ENCODE assay signal across 30 mouse cellular contexts in the genomic region with DNA sequence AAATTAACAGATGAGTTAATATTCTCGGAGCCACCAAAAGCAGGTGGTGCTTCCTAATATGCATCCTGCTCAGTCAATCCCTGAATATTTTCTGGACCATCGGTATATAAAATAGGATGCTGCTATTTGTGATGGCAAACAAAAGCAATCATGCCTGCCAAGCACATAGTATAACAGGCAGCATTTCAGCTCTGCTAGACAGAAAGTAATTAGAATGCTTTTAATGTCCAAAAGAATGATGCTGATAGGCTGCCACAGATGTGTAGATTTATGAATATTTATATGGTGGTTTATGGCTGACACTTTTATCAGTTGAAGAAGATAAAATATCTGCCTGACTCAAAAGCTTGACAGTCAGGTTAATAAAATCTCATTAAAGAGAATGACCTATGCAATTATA. TPM values are rescaled to one million over a fixed set of nuclear protein-coding genes. Genes with fewer than 3 reads are reported as not detected.
DNase-seq lines count a peak whose midpoint lies in the region; ATAC-seq lines count a peak whose summit lies in the region.
"Had no signal": no experiment of that assay in that cellular context is flagged by ENCODE, and none has a peak within 500 bp of the region (broad histone marks: within the 10 kb centered on the region; RNA-seq: fewer than 3 reads in every experiment).

No protein-coding gene starts in this region.

- no peak for DNase-seq in forebrain, embryonic 10.5 days (ENCODE audit: extremely low spot score, low spot score)
- no peak for DNase-seq in hindbrain, embryonic 14.5 days (ENCODE audit: low spot score)
- DNase-seq in hindbrain, embryonic 11.5 days (ENCODE audit: low spot score): no peak
- no peak for DNase-seq in neural tube, embryonic 10.5 days (ENCODE audit: extremely low spot score, low spot score)
- no peak for DNase-seq in gastrocnemius, postnatal 25 days
- DNase-seq in urinary bladder, adult 2 months (ENCODE audit: low spot score): no peak
- DNase-seq: adrenal gland, adult 2 months; adrenal gland, postnatal 36 days; cerebellum, adult 2 months; cerebellum, postnatal 25 days; heart, adult 2 months; heart, postnatal 4 days; kidney, adult 18-20 months; kidney, postnatal 36 days; liver, postnatal 0 days; lung, postnatal 4 days; right cerebral cortex, postnatal 14 days; thymus, postnatal 4 days had no signal

- H3K9me3 ChIP-seq in forebrain, embryonic 13.5 days (replicated peaks): no peaks in the 10 kb centered on the region
- no peaks in the 10 kb centered on the region for H3K9me3 ChIP-seq in forebrain, embryonic 10.5 days
- no peaks in the 10 kb centered on the region for H3K9me3 ChIP-seq in hindbrain, embryonic 14.5 days (ENCODE audit: control insufficient read depth, low read length)
- H3K9me3 ChIP-seq in hindbrain, embryonic 11.5 days (ENCODE audit: control insufficient read depth, low read length): no peaks in the 10 kb centered on the region
- H3K9me3 ChIP-seq in neural tube, embryonic 12.5 days: no peaks in the 10 kb centered on the region
- H3K9me3 ChIP-seq: embryonic facial prominence, embryonic 10.5 days; embryonic facial prominence, embryonic 15.5 days; heart, embryonic 12.5 days; kidney, embryonic 15.5 days; liver, embryonic 12.5 days; megakaryocyte, embryonic 14.5 days had no signal

- no peak overlapping the region for H3K27ac ChIP-seq in forebrain, embryonic 13.5 days
- H3K27ac ChIP-seq in forebrain, embryonic 10.5 days: no peak overlapping the region
- H3K27ac ChIP-seq in hindbrain, embryonic 14.5 days: peak overlapping the region; percentile 77
- H3K27ac ChIP-seq in hindbrain, embryonic 11.5 days (ENCODE audit: low read depth, low read length): no peak overlapping the region
- H3K27ac ChIP-seq in neural tube, embryonic 12.5 days: no peak overlapping the region
- H3K27ac ChIP-seq: embryonic facial prominence, embryonic 10.5 days; embryonic facial prominence, embryonic 15.5 days; heart, adult 2 months; kidney, embryonic 15.5 days; layer of hippocampus, adult 2 months; liver, embryonic 12.5 days had no signal

- H3K4me1 ChIP-seq in forebrain, embryonic 13.5 days: peaks cover 23% of the 10 kb centered on the region
- H3K4me1 ChIP-seq in forebrain, embryonic 10.5 days: peaks cover 28% of the 10 kb centered on the region
- H3K4me1 ChIP-seq in hindbrain, embryonic 14.5 days (replicated peaks; ENCODE audit: control insufficient read depth, insufficient read depth, low read length): peaks cover 23% of the 10 kb centered on the region
- peaks cover 4% of the 10 kb centered on the region for H3K4me1 ChIP-seq in hindbrain, embryonic 11.5 days (replicated peaks; ENCODE audit: control insufficient read depth, insufficient read depth, low read length)
- peaks cover 19% of the 10 kb centered on the region for H3K4me1 ChIP-seq in neural tube, embryonic 12.5 days

- ATAC-seq in forebrain, embryonic 13.5 days: peak; percentile 13; the same call in 1 of the 2 replicates
- no peak for ATAC-seq in hindbrain, embryonic 14.5 days (ENCODE audit: low FRiP score)
- ATAC-seq in hindbrain, embryonic 11.5 days (ENCODE audit: low FRiP score): no peak
- ATAC-seq in neural tube, embryonic 12.5 days (ENCODE audit: low FRiP score, low read depth): peak; percentile 45; the same call in 1 of the 2 replicates
- ATAC-seq: activated CD4-positive, CD25-positive, alpha-beta regulatory T cell, adult 4 months; liver, embryonic 12.5 days; liver, postnatal 0 days; lung, postnatal 0 days had no signal

- H3K4me3 ChIP-seq in forebrain, embryonic 13.5 days: no peak overlapping the region
- no peak overlapping the region for H3K4me3 ChIP-seq in forebrain, embryonic 10.5 days
- H3K4me3 ChIP-seq in hindbrain, embryonic 14.5 days (replicated peaks; ENCODE audit: low read length): no peak overlapping the region
- no peak overlapping the region for H3K4me3 ChIP-seq in hindbrain, embryonic 11.5 days (ENCODE audit: low read depth, low read length)
- H3K4me3 ChIP-seq in neural tube, embryonic 12.5 days: no peak overlapping the region
- H3K4me3 ChIP-seq: embryonic facial prominence, embryonic 10.5 days; embryonic facial prominence, embryonic 15.5 days; heart, adult 2 months; heart, embryonic 12.5 days; kidney, embryonic 15.5 days; layer of hippocampus, adult 2 months; liver, embryonic 12.5 days; megakaryocyte, embryonic 14.5 days had no signal

- no peak overlapping the region for H3K9ac ChIP-seq in forebrain, embryonic 13.5 days
- peak overlapping the region; percentile 52 for H3K9ac ChIP-seq in hindbrain, embryonic 14.5 days
- H3K9ac ChIP-seq in hindbrain, embryonic 11.5 days (ENCODE audit: low read depth, low read length): no peak overlapping the region
- no peak overlapping the region for H3K9ac ChIP-seq in neural tube, embryonic 12.5 days
- H3K9ac ChIP-seq: embryonic facial prominence, embryonic 15.5 days; kidney, embryonic 15.5 days; liver, embryonic 12.5 days; liver, postnatal 0 days had no signal

- no peak overlapping the region for H3K4me2 ChIP-seq in forebrain, embryonic 13.5 days
- peak overlapping the region; percentile 69 for H3K4me2 ChIP-seq in hindbrain, embryonic 14.5 days (replicated peaks)
- H3K4me2 ChIP-seq in hindbrain, embryonic 11.5 days (replicated peaks; ENCODE audit: low read depth, low read length): no peak overlapping the region
- no peak overlapping the region for H3K4me2 ChIP-seq in neural tube, embryonic 12.5 days (replicated peaks)
- H3K4me2 ChIP-seq: embryonic facial prominence, embryonic 15.5 days; kidney, embryonic 15.5 days; liver, embryonic 12.5 days had no signal

- H3K36me3 ChIP-seq in forebrain, embryonic 13.5 days (ENCODE audit: poor library complexity, severe bottlenecking): no peaks in the 10 kb centered on the region
- no peaks in the 10 kb centered on the region for H3K36me3 ChIP-seq in forebrain, embryonic 10.5 days (replicated peaks)
- no peaks in the 10 kb centered on the region for H3K36me3 ChIP-seq in hindbrain, embryonic 14.5 days (replicated peaks; ENCODE audit: control insufficient read depth, insufficient read depth)
- no peaks in the 10 kb centered on the region for H3K36me3 ChIP-seq in hindbrain, embryonic 11.5 days (ENCODE audit: control insufficient read depth, insufficient read depth, low read length)
- H3K36me3 ChIP-seq in neural tube, embryonic 12.5 days: no peaks in the 10 kb centered on the region
- H3K36me3 ChIP-seq: embryonic facial prominence, embryonic 10.5 days; embryonic facial prominence, embryonic 15.5 days; heart, embryonic 12.5 days; kidney, embryonic 15.5 days; liver, embryonic 12.5 days had no signal

- 55% methylated on average over 2 of the region's 2 CpGs for WGBS in forebrain, embryonic 13.5 days
- 96% methylated on average over 2 of the region's 2 CpGs for WGBS in forebrain, embryonic 10.5 days
- 35% methylated on average over 2 of the region's 2 CpGs for WGBS in hindbrain, embryonic 14.5 days
- 65% methylated on average over 2 of the region's 2 CpGs for WGBS in hindbrain, embryonic 11.5 days
- 57% methylated on average over 2 of the region's 2 CpGs for WGBS in neural tube, embryonic 12.5 days

- peaks cover 17% of the 10 kb centered on the region for H3K27me3 ChIP-seq in forebrain, embryonic 13.5 days
- peaks cover 37% of the 10 kb centered on the region for H3K27me3 ChIP-seq in forebrain, embryonic 10.5 days (ENCODE audit: poor library complexity, severe bottlenecking)
- 0 out of 2 replicates have a peak, but pooled peaks cover 4% of the 10 kb centered on the region for H3K27me3 ChIP-seq in hindbrain, embryonic 14.5 days (ENCODE audit: control insufficient read depth, insufficient read depth, low read length)
- H3K27me3 ChIP-seq in hindbrain, embryonic 11.5 days (ENCODE audit: control insufficient read depth, insufficient read depth, low read length): peaks cover 6% of the 10 kb centered on the region; the same call in 1 of the 2 replicates
- H3K27me3 ChIP-seq in neural tube, embryonic 12.5 days (replicated peaks): peaks cover 11% of the 10 kb centered on the region
- H3K27me3 ChIP-seq: CH12.LX; heart, embryonic 12.5 days had no signal

RNA-seq across cellular contexts. Expression of a gene that starts 4.1 kb away (rescaled TPM):
- polyA plus RNA-seq in forebrain, embryonic 13.5 days (2015; fragmentation: Nextera tagmentation; extraction: Ambion mirVana): 6.7 and 7.7 TPM in 2 replicates
- polyA plus RNA-seq in forebrain, embryonic 10.5 days (2016; fragmentation: Nextera tagmentation; extraction: Ambion mirVana): 9.8 and 10.4 TPM in 2 replicates
- polyA plus RNA-seq in hindbrain, embryonic 14.5 days (2014; fragmentation: Nextera tagmentation; extraction: Ambion mirVana): 15.1 and 15.9 TPM in 2 replicates
- polyA plus RNA-seq in hindbrain, embryonic 11.5 days (2014; fragmentation: Nextera tagmentation; extraction: Ambion mirVana): 11.0 and 13.5 TPM in 2 replicates
- 10.6 and 10.9 TPM in 2 replicates for polyA plus RNA-seq in neural tube, embryonic 12.5 days (2016; fragmentation: Nextera tagmentation; extraction: Ambion mirVana)
- under 1 TPM; 0.28 to 0.32 TPM for total RNA-seq in gastrocnemius, postnatal 25 days (2021)
- 1.7 and 1.9 TPM in 2 replicates for polyA plus RNA-seq in urinary bladder, adult 2 months (2012; rRNA removed)
- total RNA-seq: CH12.LX had no signal

Comparison
In these comparisons a context has a peak if more than half of its experiments do, and no peak if none do; other contexts are left out.
1. ATAC-seq: peak in forebrain, embryonic 13.5 days (single experiment) and neural tube, embryonic 12.5 days (single experiment); none in hindbrain, embryonic 14.5 days (single experiment) and hindbrain, embryonic 11.5 days (single experiment).